Comparison of ENCODE assay signal across 16 mouse cellular contexts in genomic region chr15:93988367-93988766, GRCm38 (mm10).
"Had no signal": no experiment of that assay in that cellular context is flagged by ENCODE, and none has a peak within 500 bp of the region (broad histone marks: within the 10 kb centered on the region; RNA-seq: fewer than 3 reads in every experiment).

No protein-coding gene starts in this region.

- H3K36me3 ChIP-seq: neural tube, embryonic 13.5 days; neural tube, embryonic 15.5 days; stomach, embryonic 15.5 days had no signal

- H3K27ac ChIP-seq: neural tube, embryonic 13.5 days; neural tube, embryonic 15.5 days; stomach, embryonic 15.5 days; stomach, postnatal 0 days had no signal

- H3K9me3 ChIP-seq: neural tube, embryonic 13.5 days; neural tube, embryonic 15.5 days; stomach, embryonic 15.5 days had no signal

- H3K9ac ChIP-seq: neural tube, embryonic 13.5 days; neural tube, embryonic 15.5 days; stomach, embryonic 15.5 days had no signal

- H3K4me1 ChIP-seq: neural tube, embryonic 15.5 days; stomach, embryonic 15.5 days had no signal

- H3K4me3 ChIP-seq: neural tube, embryonic 13.5 days; neural tube, embryonic 15.5 days; stomach, embryonic 15.5 days had no signal

- H3K4me2 ChIP-seq: neural tube, embryonic 13.5 days; neural tube, embryonic 15.5 days; stomach, embryonic 15.5 days had no signal

- DNase-seq: retina, postnatal 1 day; right cerebral cortex, adult 18-20 months; right cerebral cortex, postnatal 14 days; right cerebral cortex, postnatal 25 days; right cerebral cortex, postnatal 4 days; spleen, adult 18-20 months; thymus, adult 18-20 months; thymus, adult 2 months; thymus, postnatal 14 days; thymus, postnatal 25 days; thymus, postnatal 36 days; thymus, postnatal 4 days had no signal

- H3K27me3 ChIP-seq: neural tube, embryonic 13.5 days; neural tube, embryonic 15.5 days; stomach, embryonic 15.5 days had no signal
